Mouse (Mus musculus): Measurements from ENCODE around the gene Sipa1l2. TPM values are rescaled to one million over a fixed set of nuclear protein-coding genes. Genes with fewer than 3 reads are reported as not detected.
A peak's percentile ranks its signal among the peaks of the same experiment; 100 is the strongest.

The Sipa1l2 gene
- polyA plus RNA-seq, 1 experiment: 8.1 TPM

DNA sequence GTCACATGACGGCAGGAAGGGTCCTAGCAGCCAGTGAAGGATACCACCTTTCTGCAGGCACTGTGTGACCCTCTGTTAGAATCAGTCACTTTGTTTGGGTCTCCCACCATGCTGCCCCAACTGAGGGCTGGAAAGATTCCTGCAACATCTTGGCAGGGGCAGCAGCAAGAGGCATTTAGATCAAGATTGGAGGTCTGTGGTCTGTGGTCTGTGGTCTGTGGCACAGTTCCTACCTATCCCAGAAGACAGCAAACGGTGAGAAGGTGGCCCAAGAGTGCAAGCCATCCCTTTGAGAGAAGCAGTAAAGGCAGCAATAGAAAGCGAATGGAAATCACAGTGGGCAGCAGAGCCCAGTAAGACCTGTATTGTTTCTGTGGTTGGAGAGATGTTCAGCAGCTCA, 191.9 kb downstream of the Sipa1l2 start:
- Histone ChIP-seq H3K4me3 (ENCODE audit: insufficient read depth, low read depth, low read length) (no peak overlapping the region), H3K27ac (ENCODE audit: insufficient read depth, low read depth, low read length) (no peak overlapping the region), H3K4me1 (ENCODE audit: control insufficient read depth, insufficient read depth, low read length) (no peaks in the 10 kb centered on the region), H3K36me3 (ENCODE audit: control insufficient read depth, insufficient read depth, low read length) (no peaks in the 10 kb centered on the region), H3K27me3 (replicated peaks; ENCODE audit: control insufficient read depth, insufficient read depth, low read length) (no peaks in the 10 kb centered on the region)
- TF ChIP-seq POLR2A (IDR thresholded peaks at IDR 0.05; ENCODE audit: low read depth, low read length): no peak
- TF ChIP-seq CTCF (conservative IDR thresholded peaks at IDR 0.05; ENCODE audit: insufficient read depth, insufficient read length, low read depth, low read length): no peak
- WGBS: 93% methylated on average over 3 of the region's 3 CpGs
- no peak for DNase-seq

DNA sequence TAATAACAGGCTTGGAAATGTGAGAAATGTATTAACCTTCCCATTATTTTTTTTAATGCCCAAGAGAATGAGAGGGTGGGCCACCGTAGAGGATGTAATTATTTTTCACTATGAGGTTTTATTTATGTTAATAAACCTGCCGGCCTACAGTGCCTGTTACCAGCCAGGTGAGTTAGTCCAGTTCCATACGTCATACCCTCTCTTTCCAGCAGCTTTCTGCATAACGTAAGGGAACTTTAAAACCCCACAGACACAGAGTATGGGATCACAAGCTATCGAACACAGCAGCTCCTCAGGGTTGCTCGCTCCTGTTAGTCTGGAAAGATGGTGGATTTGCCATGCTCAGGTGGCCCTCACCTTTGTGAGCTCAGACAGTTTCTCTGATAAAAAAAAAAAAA, 193.2 kb downstream of the Sipa1l2 start:
- Histone ChIP-seq H3K4me3 (ENCODE audit: insufficient read depth, low read depth, low read length) (no peak overlapping the region), H3K36me3 (ENCODE audit: control insufficient read depth, insufficient read depth, low read length) (no peaks in the 10 kb centered on the region), H3K4me1 (ENCODE audit: control insufficient read depth, insufficient read depth, low read length) (no peaks in the 10 kb centered on the region), H3K27ac (ENCODE audit: insufficient read depth, low read depth, low read length) (no peak overlapping the region), H3K27me3 (replicated peaks; ENCODE audit: control insufficient read depth, insufficient read depth, low read length) (no peaks in the 10 kb centered on the region)
- no peak for TF ChIP-seq CTCF (conservative IDR thresholded peaks at IDR 0.05; ENCODE audit: insufficient read depth, insufficient read length, low read depth, low read length)
- TF ChIP-seq POLR2A (IDR thresholded peaks at IDR 0.05; ENCODE audit: low read depth, low read length): no peak
- WGBS: 80% methylated on average over 6 of the region's 6 CpGs
- DNase-seq: no peak

DNA sequence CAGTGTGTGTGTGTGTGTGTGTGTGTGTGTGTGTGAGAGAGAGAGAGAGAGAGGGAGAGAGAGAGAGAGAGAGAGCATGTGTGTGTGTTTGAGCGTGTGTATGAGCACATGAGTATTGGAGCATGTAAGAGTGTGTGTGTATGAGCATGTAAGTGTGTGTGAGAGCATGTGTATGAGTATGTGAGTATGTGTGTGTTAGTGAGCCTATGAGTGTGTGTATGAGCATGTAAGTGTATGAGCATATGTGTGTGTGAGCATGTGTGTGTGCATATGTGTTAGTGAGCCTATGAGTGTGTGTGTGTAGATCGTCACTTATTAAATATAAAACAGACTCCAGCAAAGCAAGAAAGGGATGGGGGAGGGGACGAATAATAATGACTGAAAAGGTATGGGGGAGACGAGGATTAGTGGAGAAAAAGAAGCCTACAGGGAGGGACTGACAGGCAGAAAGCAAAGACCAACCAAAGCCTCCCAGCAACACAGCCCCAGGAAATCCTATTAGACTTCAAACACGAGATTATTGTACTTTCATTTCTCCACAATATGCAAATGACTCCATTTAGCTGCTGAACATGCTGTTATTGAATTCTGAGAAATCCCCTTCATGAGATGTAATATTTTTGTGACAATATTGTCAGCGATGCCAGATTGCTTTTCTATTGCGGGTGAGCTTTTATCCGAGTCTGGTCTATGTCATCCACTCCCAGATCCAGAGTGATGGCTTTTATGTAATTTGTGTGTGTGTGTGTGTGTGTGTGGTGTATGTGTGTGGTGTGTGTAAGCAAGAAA, 193.8 kb downstream of the Sipa1l2 start:
- H3K27me3 ChIP-seq (replicated peaks; ENCODE audit: control insufficient read depth, insufficient read depth, low read length): no peaks in the 10 kb centered on the region
- no peak for TF ChIP-seq POLR2A (IDR thresholded peaks at IDR 0.05; ENCODE audit: low read depth, low read length)
- no peak for TF ChIP-seq CTCF (conservative IDR thresholded peaks at IDR 0.05; ENCODE audit: insufficient read depth, insufficient read length, low read depth, low read length)
- no peaks in the 10 kb centered on the region for H3K4me1 ChIP-seq (ENCODE audit: control insufficient read depth, insufficient read depth, low read length)
- H3K36me3 ChIP-seq (ENCODE audit: control insufficient read depth, insufficient read depth, low read length): no peaks in the 10 kb centered on the region
- no peak overlapping the region for H3K4me3 ChIP-seq (ENCODE audit: insufficient read depth, low read depth, low read length)
- no peak for DNase-seq
- H3K27ac ChIP-seq (ENCODE audit: insufficient read depth, low read depth, low read length): no peak overlapping the region
- 79% methylated on average over 8 of the region's 8 CpGs for WGBS

DNA sequence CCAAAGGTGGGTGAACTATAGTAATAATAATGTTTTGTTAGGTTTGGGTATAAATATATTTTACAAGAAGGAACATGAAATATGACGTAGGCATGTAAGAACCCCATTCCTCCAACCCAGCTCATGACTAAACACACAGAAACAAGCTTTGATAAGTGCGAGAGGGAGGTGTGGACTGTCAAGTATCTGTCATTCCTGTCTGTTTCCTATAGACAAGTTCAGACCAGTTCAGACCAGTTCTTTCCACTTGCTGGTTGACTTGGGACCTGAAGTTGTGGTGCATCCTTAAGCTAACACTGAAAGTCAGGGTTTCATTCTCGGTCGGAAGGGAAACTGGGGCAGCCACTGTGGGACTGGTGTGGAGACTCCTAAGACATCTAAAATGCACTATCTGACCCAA, 197.0 kb downstream of the Sipa1l2 start:
- H3K27ac ChIP-seq (ENCODE audit: insufficient read depth, low read depth, low read length): no peak overlapping the region
- H3K36me3 ChIP-seq (ENCODE audit: control insufficient read depth, insufficient read depth, low read length): no peaks in the 10 kb centered on the region
- no peaks in the 10 kb centered on the region for H3K4me1 ChIP-seq (ENCODE audit: control insufficient read depth, insufficient read depth, low read length)
- WGBS: 95% methylated on average over 4 of the region's 4 CpGs
- no peaks in the 10 kb centered on the region for H3K27me3 ChIP-seq (replicated peaks; ENCODE audit: control insufficient read depth, insufficient read depth, low read length)
- DNase-seq: no peak
- TF ChIP-seq CTCF (conservative IDR thresholded peaks at IDR 0.05; ENCODE audit: insufficient read depth, insufficient read length, low read depth, low read length) (no peak), POLR2A (IDR thresholded peaks at IDR 0.05; ENCODE audit: low read depth, low read length) (no peak)
- H3K4me3 ChIP-seq (ENCODE audit: insufficient read depth, low read depth, low read length): no peak overlapping the region

DNA sequence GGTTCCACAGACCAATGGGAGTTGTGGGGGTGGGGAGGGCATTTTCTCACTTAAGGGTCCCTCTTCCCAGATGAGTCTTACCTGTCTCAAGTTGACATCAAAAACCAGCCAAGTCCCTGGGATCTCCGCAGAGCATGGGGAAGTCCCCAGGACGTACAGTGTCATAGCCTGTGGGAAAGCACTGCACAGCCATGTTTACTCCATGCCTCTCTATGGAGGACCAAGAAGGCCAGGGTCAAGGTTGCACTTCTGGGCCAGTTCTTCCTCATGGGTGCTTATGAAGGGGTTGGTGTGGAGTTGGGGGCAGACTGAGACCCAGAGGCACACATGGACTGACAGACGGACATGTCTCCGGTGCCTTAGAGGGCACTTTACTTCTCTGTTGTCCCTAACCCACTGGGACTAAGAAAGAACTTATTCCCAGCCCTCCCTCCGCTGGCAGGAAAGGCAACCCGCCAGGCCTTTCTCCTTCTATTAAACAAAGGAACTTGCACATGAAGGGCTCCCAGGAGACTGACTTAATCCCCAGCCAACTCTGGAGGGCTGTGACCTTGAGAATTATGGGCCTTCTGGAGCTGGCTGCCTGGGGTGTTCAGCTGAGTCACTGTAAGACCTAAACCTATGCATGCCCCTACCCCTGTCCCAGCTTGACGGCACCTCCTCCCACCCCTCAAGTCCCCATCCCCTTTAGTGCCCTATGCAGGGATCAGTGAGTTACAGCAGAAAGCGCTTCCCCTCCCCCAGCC, 199.9 kb downstream of the Sipa1l2 start:
- no peaks in the 10 kb centered on the region for H3K36me3 ChIP-seq (ENCODE audit: control insufficient read depth, insufficient read depth, low read length)
- H3K4me3 ChIP-seq (ENCODE audit: insufficient read depth, low read depth, low read length): no peak overlapping the region
- TF ChIP-seq CTCF (conservative IDR thresholded peaks at IDR 0.05; ENCODE audit: insufficient read depth, insufficient read length, low read depth, low read length) (no peak), POLR2A (IDR thresholded peaks at IDR 0.05; ENCODE audit: low read depth, low read length) (no peak)
- WGBS: 56% methylated on average over 8 of the region's 8 CpGs
- no peaks in the 10 kb centered on the region for H3K4me1 ChIP-seq (ENCODE audit: control insufficient read depth, insufficient read depth, low read length)
- H3K27ac ChIP-seq (ENCODE audit: insufficient read depth, low read depth, low read length): peak overlapping the region; percentile 35
- DNase-seq: peak; percentile 81
- H3K27me3 ChIP-seq (replicated peaks; ENCODE audit: control insufficient read depth, insufficient read depth, low read length): no peaks in the 10 kb centered on the region

DNA sequence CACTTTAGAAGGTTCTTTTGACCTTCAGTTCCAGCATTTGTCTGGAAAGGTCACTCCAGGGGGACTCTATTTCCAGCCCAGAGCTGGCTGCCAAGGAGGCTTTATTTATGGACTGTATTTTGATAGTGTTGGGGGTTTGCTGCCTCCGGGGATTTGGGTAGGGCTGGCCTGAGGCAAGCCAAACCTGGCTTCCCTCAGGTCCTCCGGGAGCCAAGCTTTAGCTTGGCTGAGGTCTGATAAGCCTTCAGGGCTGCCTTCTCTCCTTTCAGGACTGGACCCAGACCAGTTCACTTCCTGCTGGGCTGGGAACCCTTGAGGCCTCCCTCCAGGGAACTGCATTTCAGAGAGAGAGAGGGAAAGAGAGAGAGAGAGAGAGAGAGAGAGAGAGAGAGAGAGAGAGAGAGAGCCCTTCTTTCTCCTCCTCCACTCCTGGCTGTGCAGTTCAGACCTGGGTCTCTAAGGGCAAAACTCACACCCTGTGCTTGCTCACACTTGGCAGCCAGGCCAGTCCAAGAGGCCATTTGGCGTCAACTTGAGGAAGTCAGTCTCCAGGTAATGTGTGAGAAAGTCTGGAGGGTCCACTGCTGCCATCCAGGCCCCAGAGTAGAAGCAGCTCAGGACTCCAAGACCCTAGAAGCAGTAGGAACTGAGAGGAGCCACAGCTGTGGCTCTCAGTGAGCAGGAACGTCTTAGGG, 201.1 kb downstream of the Sipa1l2 start:
- H3K27me3 ChIP-seq (replicated peaks; ENCODE audit: control insufficient read depth, insufficient read depth, low read length): no peaks in the 10 kb centered on the region
- no peaks in the 10 kb centered on the region for H3K36me3 ChIP-seq (ENCODE audit: control insufficient read depth, insufficient read depth, low read length)
- H3K27ac ChIP-seq (ENCODE audit: insufficient read depth, low read depth, low read length): no peak overlapping the region
- H3K4me3 ChIP-seq (ENCODE audit: insufficient read depth, low read depth, low read length): no peak overlapping the region
- WGBS: 30% methylated on average over 4 of the region's 4 CpGs
- DNase-seq: peak; percentile 81
- H3K4me1 ChIP-seq (ENCODE audit: control insufficient read depth, insufficient read depth, low read length): no peaks in the 10 kb centered on the region
- TF ChIP-seq POLR2A (IDR thresholded peaks at IDR 0.05; ENCODE audit: low read depth, low read length): no peak
- TF ChIP-seq CTCF (conservative IDR thresholded peaks at IDR 0.05; ENCODE audit: insufficient read depth, insufficient read length, low read depth, low read length): no peak

Other genes with a start within 250 kb of the Sipa1l2 start
- gene Map10, start 100.0 kb upstream of the Sipa1l2 start, polyA plus RNA-seq (2012; rRNA removed): 1.8 and 2.7 TPM in 2 replicates
- 23.4 and 27.6 TPM in 2 replicates for gene Ntpcr, start 160.2 kb upstream of the Sipa1l2 start, polyA plus RNA-seq (2012; rRNA removed)